Mouse (Mus musculus) Patski (cell line): ENCODE measurements around the gene Gad2. TPM values are rescaled to one million over a fixed set of nuclear protein-coding genes. Genes with fewer than 3 reads are reported as not detected.

Experiments used
- ATAC-seq: fragments of 100-300 bp; one replicate; pipeline ENCODE4 v1.8.0; 2021
- CTCF ChIA-PET: fragments of 350-600 bp; sonication (Branson Sonifier 250); formaldehyde crosslinking; loops from one replicate; lab custom pipeline; 2022; ENCODE audit warnings: inconsistent platforms; lab: Charles Lee
- POLR2A ChIA-PET: fragments of 350-600 bp; sonication (Branson Sonifier 250); formaldehyde crosslinking; loops from one replicate; lab custom pipeline; 2022; ENCODE audit warnings: antibody characterized with exemption, inconsistent platforms; lab: Charles Lee
- DNase-seq: peaks from one replicate; pipeline ENCODE4 v3.0.0-alpha.2; 2011; ENCODE audit warnings: low read depth, low spot score
- H3K27me3 ChIP-seq: fragments of 371-371 bp; one replicate; pipeline ENCODE4 v1.5.1; 2021
- CTCF ChIP-seq: fragments of 100-300 bp; IDR thresholded peaks from one replicate; pipeline ENCODE4 v1.5.1; 2021
- in situ Hi-C: fragments of 300-500 bp; cut with MboI; formaldehyde crosslinking; loops from 3 replicates; pipeline ENCODE4 v1.11.1; 2018; ENCODE audit warnings: low pct_unique_long_range_greater_than_20kb, mixed read lengths
- polyA plus RNA-seq: library from polyadenylated mRNA; unstranded; gene quantifications from one replicate; pipeline ENCODE4 v1.2.3, GENCODE M21; 2021

Gad2 gene
- polyA plus RNA-seq, 1 experiment from 2014 or later = not detected

DNA sequence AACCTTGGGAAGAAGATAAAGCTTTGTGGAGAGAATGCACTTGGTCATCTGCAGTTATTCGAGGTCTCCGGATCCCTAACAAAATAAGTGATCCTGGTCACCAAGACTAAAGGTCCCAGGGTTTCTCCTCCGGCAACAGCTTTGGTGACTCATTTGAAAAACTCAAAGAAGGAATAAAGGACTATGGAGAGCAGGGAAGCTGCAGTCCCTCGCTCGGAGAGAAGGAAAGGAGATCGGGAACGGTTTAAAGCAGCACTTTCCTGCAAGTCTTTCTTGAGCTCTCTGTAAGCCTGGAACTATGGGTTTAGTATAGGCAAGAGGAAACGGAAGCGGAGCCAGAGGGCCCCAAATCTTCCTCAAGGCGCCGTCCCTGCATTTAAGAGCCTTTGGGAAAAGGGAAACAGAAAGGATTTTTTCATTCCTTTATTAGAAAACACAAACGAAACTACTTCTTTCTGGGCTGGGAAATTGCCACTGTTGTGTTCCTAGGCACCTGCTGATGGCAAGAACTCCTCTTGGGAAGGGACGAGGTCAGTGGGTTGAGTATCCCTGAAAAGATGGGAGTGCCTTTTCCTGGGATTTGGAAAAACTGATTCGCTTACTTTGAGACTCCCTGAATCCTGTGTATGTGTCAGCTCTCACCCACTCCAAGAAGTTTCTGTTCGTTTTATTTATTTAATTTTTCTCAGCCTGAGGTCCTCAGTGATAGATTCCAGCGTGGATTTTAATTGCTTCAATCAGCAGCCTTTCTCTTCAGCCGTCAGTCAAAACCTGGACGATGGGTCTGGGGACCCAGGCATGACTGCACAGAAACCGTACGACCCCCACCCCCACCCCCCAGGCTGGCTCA, 802 bp upstream of the Gad2 start:
- peaks cover 39% of the 10 kb centered on the region for H3K27me3 ChIP-seq
- no peak for TF ChIP-seq CTCF
- ChIA-PET POLR2A (interaction anchor here (0.6 kb wide), 1 partner anchor 99 kb away, joined by 3 read pairs; no protein-coding TSS in a partner anchor), CTCF (no interaction called here)
- DNase-seq (no peak), ATAC-seq (no peak)
- in situ Hi-C loops = no loop called here

DNA sequence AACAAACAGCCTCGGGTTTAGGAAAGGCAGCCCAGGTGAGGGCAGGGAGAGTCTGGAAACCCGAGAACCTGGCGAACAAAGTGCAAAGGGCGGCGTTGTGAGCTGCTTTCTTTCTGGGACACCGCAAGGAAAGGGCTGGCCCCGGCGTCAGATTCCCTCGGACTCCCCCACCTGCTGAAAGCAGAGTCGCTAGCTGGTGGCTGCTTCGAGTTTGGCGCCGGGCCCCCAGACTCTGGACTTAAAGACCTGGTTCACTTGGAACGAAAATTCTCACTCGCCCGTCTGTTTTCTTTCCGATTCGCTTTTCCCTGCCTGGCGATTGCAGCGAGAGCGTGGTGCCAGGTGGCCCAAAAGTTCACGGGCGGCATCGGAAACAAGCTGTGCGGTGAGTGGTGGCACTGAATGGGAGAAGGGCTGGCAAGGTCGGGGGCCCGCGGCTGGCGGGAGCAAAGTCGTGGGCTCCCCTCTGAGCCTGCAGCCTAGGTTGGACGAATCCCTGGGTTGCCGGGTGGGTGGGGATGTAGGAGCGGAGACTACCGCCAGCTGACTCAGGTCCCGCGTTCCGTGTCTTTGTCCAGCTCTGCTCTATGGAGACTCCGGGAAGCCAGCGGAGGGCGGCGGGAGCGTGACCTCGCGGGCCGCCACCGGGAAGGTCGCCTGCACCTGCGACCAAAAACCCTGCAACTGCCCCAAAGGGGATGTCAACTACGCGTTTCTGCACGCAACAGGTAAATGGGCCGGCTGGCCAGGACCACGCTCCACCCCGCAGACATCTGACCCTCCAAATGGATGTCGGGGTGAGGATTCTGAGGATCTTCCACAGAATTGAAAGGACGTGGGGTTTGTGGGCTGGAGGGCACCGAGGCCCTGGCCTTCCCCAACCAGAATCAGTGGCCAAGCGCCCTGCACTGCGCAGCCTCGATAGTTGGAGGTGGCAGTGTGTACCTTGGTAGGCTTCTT, 1.4 kb downstream of the Gad2 start:
- ChIA-PET CTCF (no interaction called here), POLR2A (no interaction called here)
- in situ Hi-C loops = no loop called here
- ATAC-seq = no peak
- no peak for TF ChIP-seq CTCF
- no peak for DNase-seq
- H3K27me3 ChIP-seq = peaks cover 54% of the 10 kb centered on the region

DNA sequence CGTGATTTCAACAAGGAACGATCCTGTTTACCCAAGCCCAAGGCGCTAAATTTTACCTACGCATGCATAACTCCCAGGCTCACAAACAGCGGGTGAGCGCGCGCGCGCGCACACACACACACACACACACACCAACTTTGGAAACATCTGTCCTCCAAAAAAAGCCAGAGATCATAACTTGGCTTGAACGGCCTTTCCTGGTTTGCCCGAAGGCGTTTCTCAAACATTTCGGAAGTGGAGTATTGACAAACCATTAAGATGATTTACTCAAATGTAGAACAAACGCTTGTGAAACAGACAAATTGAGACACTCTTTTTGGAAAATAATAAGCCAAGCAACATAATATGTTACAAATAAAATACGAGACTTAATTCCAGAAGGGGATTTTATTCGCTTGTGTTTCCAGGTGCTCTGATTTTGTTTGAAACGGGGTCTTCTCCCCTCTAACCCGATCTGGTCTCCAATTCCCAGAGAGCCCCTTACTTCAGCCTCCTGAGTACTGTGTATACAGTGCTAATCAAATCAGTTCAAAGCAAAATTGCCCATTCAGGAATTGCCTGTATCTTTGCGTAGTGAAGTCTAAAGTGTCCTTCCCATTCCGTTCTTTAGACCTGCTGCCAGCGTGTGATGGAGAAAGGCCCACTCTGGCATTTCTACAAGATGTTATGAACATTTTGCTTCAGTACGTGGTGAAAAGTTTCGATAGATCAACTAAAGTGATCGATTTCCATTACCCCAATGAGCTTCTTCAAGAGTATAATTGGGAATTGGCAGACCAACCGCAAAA, 2.4 kb downstream of the Gad2 start:
- TF ChIP-seq CTCF = no peak
- DNase-seq = no peak

GRCm38 (mm10) chr2:22625096-22625960, 3.3 kb downstream of the Gad2 start:
- ATAC-seq = no peak
- DNase-seq = no peak
- TF ChIP-seq CTCF = no peak
- in situ Hi-C loops = no loop called here
- peaks cover 70% of the 10 kb centered on the region for H3K27me3 ChIP-seq
- POLR2A ChIA-PET = no interaction called here
- CTCF ChIA-PET = no interaction called here

More for the DNA sequence above, 2.4 kb downstream of the Gad2 start:
- ChIA-PET CTCF (no interaction called here), POLR2A (no interaction called here)
- ATAC-seq = no peak
- in situ Hi-C loops = no loop called here
- H3K27me3 ChIP-seq = peaks cover 62% of the 10 kb centered on the region

DNA sequence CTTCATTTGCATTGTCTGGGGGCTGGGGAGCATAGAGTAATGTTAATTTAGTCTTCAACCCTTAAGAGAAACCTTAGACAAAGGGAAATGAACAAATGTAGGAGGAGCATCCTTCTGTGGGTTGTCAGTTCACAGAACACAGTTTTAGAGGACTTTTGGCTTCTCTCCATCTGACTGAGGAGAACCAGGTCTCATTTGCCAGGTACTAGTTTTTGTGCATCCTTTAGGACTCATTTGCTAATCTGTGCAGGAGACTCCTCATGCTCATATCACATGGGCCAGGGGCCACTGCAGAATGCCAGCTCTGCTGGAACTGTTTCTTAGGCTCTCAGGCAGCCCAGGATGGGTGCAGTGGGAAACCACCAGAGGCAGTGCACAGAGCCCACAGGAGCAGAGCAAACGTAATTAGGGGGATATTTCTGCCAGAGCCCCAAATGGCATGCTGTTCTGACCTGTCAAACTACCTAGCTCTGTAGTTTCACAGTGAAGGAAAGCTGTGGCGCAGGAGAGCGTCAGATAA, 5.2 kb downstream of the Gad2 start:
- H3K27me3 ChIP-seq = peaks cover 65% of the 10 kb centered on the region
- in situ Hi-C loops = no loop called here

DNA sequence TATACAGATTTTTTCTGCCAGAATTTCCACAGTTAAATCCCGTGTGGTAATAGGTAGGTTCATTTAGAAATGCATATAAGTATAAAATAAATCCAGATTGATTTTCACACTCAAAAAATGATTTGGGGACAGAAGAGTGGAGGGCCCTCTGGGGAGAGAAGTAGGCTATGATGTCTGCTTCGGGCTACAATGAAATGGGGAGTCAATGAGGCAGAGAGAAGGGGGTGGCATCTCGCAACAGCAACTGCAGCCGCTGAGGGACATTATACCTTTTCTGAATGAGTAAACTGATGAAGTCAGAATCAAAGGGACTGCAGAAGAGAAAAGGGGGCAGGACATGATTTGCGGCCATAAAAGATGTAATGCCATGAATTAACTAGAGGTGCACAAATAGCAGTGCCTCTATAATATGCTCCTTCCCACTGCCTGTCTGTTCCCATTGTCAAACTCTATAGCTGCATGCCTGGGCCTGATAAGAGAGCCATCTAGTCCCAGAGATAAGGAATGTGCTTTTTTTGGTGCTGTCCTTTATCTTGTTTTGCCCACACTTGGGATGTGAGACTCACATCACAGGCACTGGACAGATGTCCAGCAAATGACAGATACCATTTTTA, 5.9 kb downstream of the Gad2 start:
- ChIA-PET CTCF (no interaction called here), POLR2A (no interaction called here)
- peaks cover 60% of the 10 kb centered on the region for H3K27me3 ChIP-seq
- TF ChIP-seq CTCF = no peak
- DNase-seq (no peak), ATAC-seq (no peak)
- in situ Hi-C loops = no loop called here

More for the DNA sequence above, 5.2 kb downstream of the Gad2 start:
- TF ChIP-seq CTCF = no peak
- CTCF ChIA-PET = no interaction called here
- POLR2A ChIA-PET = no interaction called here
- ATAC-seq (no peak), DNase-seq (no peak)

DNA sequence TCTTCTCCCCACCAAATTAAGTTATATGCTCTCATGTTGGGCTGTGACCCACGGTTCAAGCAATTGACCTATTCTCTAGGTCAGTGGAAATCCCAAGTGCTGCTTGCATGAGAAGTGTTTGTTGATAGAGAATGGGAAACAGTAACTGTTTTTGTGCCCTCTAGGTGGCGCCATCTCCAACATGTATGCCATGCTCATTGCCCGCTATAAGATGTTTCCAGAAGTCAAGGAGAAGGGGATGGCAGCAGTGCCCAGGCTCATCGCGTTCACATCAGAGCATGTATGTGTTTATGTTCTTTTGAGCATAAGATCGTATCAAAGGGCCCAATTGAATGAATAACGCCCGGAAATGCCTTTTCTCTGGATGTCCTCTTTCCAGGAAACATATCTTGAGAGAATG, 12.8 kb downstream of the Gad2 start:
- in situ Hi-C loops = no loop called here
- POLR2A ChIA-PET = no interaction called here
- peak; percentile 45 for TF ChIP-seq CTCF
- no peak for ATAC-seq
- CTCF ChIA-PET = interaction anchor here (1.1 kb wide), 1 partner anchor 87 kb away, joined by 3 read pairs; no protein-coding TSS in a partner anchor
- H3K27me3 ChIP-seq = peaks cover 10% of the 10 kb centered on the region
- DNase-seq = no peak

GRCm38 (mm10) chr2:22646134-22646533, 24.1 kb downstream of the Gad2 start:
- no peak for DNase-seq
- in situ Hi-C loops = no loop called here
- POLR2A ChIA-PET = no interaction called here
- no peaks in the 10 kb centered on the region for H3K27me3 ChIP-seq
- CTCF ChIA-PET = no interaction called here
- no peak for ATAC-seq
- TF ChIP-seq CTCF = no peak

- ATAC-seq (no peak), DNase-seq (no peak)
- ChIA-PET POLR2A (no interaction called here), CTCF (no interaction called here)
- H3K27me3 ChIP-seq = no peaks in the 10 kb centered on the region
- no peak for TF ChIP-seq CTCF
- in situ Hi-C loops = no loop called here
These were observed 26.4 kb downstream of the Gad2 start for GRCm38 (mm10) chr2:22648394-22648793.
